ENCODE assay signal across 8 mouse cellular contexts in genomic region chr9:109931257-109932171, GRCm38 (mm10). TPM values are rescaled to one million over a fixed set of nuclear protein-coding genes. Genes with fewer than 3 reads are reported as not detected.
DNase-seq lines count a peak whose midpoint lies in the region; ATAC-seq lines count a peak whose summit lies in the region.

TSS of gene Map4 (plus strand) at chr9:109931460.

- no peaks in the 10 kb centered on the region for H3K9me3 ChIP-seq in heart, embryonic 13.5 days
- no peaks in the 10 kb centered on the region for H3K9me3 ChIP-seq in liver, embryonic 12.5 days (replicated peaks)
- H3K9me3 ChIP-seq in stomach, embryonic 15.5 days, result no peaks in the 10 kb centered on the region

- peak within 1 kb of the TSS; percentile 71 for H3K4me2 ChIP-seq in heart, embryonic 13.5 days
- H3K4me2 ChIP-seq in liver, embryonic 12.5 days, result peak within 1 kb of the TSS; percentile 98
- H3K4me2 ChIP-seq in stomach, embryonic 15.5 days, result peak within 1 kb of the TSS; percentile 61

- H3K27ac ChIP-seq in heart, embryonic 13.5 days (replicated peaks), result peak within 1 kb of the TSS; percentile 97
- peak within 1 kb of the TSS; percentile 88 for H3K27ac ChIP-seq in liver, embryonic 12.5 days
- peak within 1 kb of the TSS; percentile 98 for H3K27ac ChIP-seq in stomach, embryonic 15.5 days

- peaks cover 25% of the 10 kb centered on the region for H3K4me1 ChIP-seq in heart, embryonic 13.5 days
- peaks cover 34% of the 10 kb centered on the region for H3K4me1 ChIP-seq in liver, embryonic 12.5 days
- peaks cover 4% of the 10 kb centered on the region; the same call in 1 of the 2 replicates for H3K4me1 ChIP-seq in stomach, embryonic 15.5 days

- WGBS in heart, embryonic 13.5 days, result under 1% methylated on average over 92 of the region's 94 CpGs
- under 1% methylated on average over 94 of the region's 94 CpGs for WGBS in liver, embryonic 12.5 days (ENCODE audit: insufficient replicate concordance)
- WGBS in stomach, embryonic 15.5 days, result under 1% methylated on average over 90 of the region's 94 CpGs

- peak within 1 kb of the TSS; percentile 98 for H3K9ac ChIP-seq in heart, embryonic 13.5 days
- H3K9ac ChIP-seq in liver, embryonic 12.5 days, result peak within 1 kb of the TSS; percentile 80
- peak within 1 kb of the TSS; percentile 86 for H3K9ac ChIP-seq in stomach, embryonic 15.5 days

- no peaks in the 10 kb centered on the region for H3K36me3 ChIP-seq in heart, embryonic 13.5 days
- no peaks in the 10 kb centered on the region for H3K36me3 ChIP-seq in liver, embryonic 12.5 days
- H3K36me3 ChIP-seq in stomach, embryonic 15.5 days, result no peaks in the 10 kb centered on the region

- ATAC-seq in erythroid progenitor cell, adult 5-6 weeks (replicated peaks; ENCODE audit: low FRiP score, poor library complexity, severe bottlenecking), result peak; percentile 100
- peak; percentile 97 for ATAC-seq in heart, embryonic 13.5 days (ENCODE audit: extremely low read depth, insufficient number of reproducible peaks, low FRiP score, low TSS enrichment)
- peak; percentile 98 for ATAC-seq in liver, embryonic 12.5 days
- ATAC-seq in stomach, embryonic 15.5 days (ENCODE audit: insufficient read depth, low FRiP score, low read depth), result peak; percentile 98

- no peaks in the 10 kb centered on the region for H3K27me3 ChIP-seq in heart, embryonic 13.5 days (replicated peaks)
- H3K27me3 ChIP-seq in liver, embryonic 12.5 days (replicated peaks), result peaks cover 19% of the 10 kb centered on the region
- no peaks in the 10 kb centered on the region for H3K27me3 ChIP-seq in stomach, embryonic 15.5 days (replicated peaks)

- peak; percentile 97 for DNase-seq in CD4-positive helper T cell, adult 2 months (ENCODE audit: low read depth, low spot score)
- peak; percentile 96 for DNase-seq in brain, embryonic 18.5 days (ENCODE audit: low read depth, low spot score)
- DNase-seq in kidney, postnatal 10 days, result peak; percentile 99
- DNase-seq in natural killer cell, adult 2 months (ENCODE audit: low spot score in 2 of 2), result peak; percentile 91 to 95

- H3K4me3 ChIP-seq in heart, embryonic 13.5 days, result peak within 1 kb of the TSS; percentile 96
- peak within 1 kb of the TSS; percentile 75 for H3K4me3 ChIP-seq in liver, embryonic 12.5 days
- peak within 1 kb of the TSS; percentile 81 for H3K4me3 ChIP-seq in stomach, embryonic 15.5 days (replicated peaks)

RNA-seq across cellular contexts. Expression of gene Map4, which starts in this region (rescaled TPM):
- 9.4 and 31.0 TPM in 2 replicates for total RNA-seq in erythroid progenitor cell, adult 5-6 weeks (2015; ENCODE audit: low replicate concordance)
- total RNA-seq in erythroid progenitor cell, adult 5-6 weeks (2017; ENCODE audit: low replicate concordance), result 4.1 and 5.6 TPM in 2 replicates
- 77.3 and 82.0 TPM in 2 replicates for polyA plus RNA-seq in heart, embryonic 13.5 days (2015; fragmentation: Nextera tagmentation; extraction: Ambion mirVana)
- 18.6 and 19.1 TPM in 2 replicates for polyA plus RNA-seq in liver, embryonic 12.5 days (2016; fragmentation: Nextera tagmentation; extraction: Ambion mirVana)
- polyA plus RNA-seq in stomach, embryonic 15.5 days (2015; fragmentation: Nextera tagmentation; extraction: Ambion mirVana), result 55.6 and 63.8 TPM in 2 replicates

Comparison
In these comparisons a context has a peak if more than half of its experiments do, and no peak if none do; other contexts are left out.
1. Peak in every context shown above with its lines: DNase-seq, ATAC-seq, H3K4me3 ChIP-seq and H3K27ac ChIP-seq.